Mouse (Mus musculus): Measurements from ENCODE around the gene Ncstn. TPM values are rescaled to one million over a fixed set of nuclear protein-coding genes. Genes with fewer than 3 reads are reported as not detected.

The Ncstn gene
- polyA plus RNA-seq, 1 experiment from 2014 or later: 85.6 TPM

- Histone ChIP-seq H3K4me3 (ENCODE audit: low read depth, low read length) (peak overlapping the region; percentile 90; the same call in 1 of the 2 replicates), H3K27ac (replicated peaks; ENCODE audit: low read depth, low read length) (no peak overlapping the region), H3K36me3 (replicated peaks; ENCODE audit: control insufficient read depth, insufficient read depth, low read depth, low read length) (no peaks in the 10 kb centered on the region; the same call in 1 of the 2 replicates), H3K27me3 (ENCODE audit: control insufficient read depth, insufficient read depth, low read length) (no peaks in the 10 kb centered on the region), H3K4me1 (ENCODE audit: control insufficient read depth, insufficient read depth, low read length) (peaks cover 9% of the 10 kb centered on the region), H3K9ac (replicated peaks; ENCODE audit: low read length) (peak overlapping the region; percentile 25; the same call in 1 of the 2 replicates), H3K9me3 (replicated peaks; ENCODE audit: control insufficient read depth, low read length) (no peaks in the 10 kb centered on the region), H3K4me2 (ENCODE audit: low read depth, low read length) (peak overlapping the region; percentile 61)
- WGBS: 39% methylated on average over 9 of the region's 9 CpGs
- ATAC-seq (replicated peaks; ENCODE audit: insufficient number of reproducible peaks, low FRiP score, low TSS enrichment, low read depth) (no peak), DNase-seq (ENCODE audit: low spot score) (no peak)
These were observed 58.3 kb downstream of the Ncstn start for GRCm38 (mm10) chr1:172024140-172024895.

- H3K27ac ChIP-seq (replicated peaks; ENCODE audit: low read depth, low read length): no peak overlapping the region
- no peak overlapping the region for H3K4me3 ChIP-seq (ENCODE audit: low read depth, low read length)
- H3K9me3 ChIP-seq (replicated peaks; ENCODE audit: control insufficient read depth, low read length): no peaks in the 10 kb centered on the region
- no peaks in the 10 kb centered on the region for H3K27me3 ChIP-seq (ENCODE audit: control insufficient read depth, insufficient read depth, low read length)
- H3K9ac ChIP-seq (replicated peaks; ENCODE audit: low read length): no peak overlapping the region
- ATAC-seq (replicated peaks; ENCODE audit: insufficient number of reproducible peaks, low FRiP score, low TSS enrichment, low read depth) (no peak), DNase-seq (ENCODE audit: low spot score) (no peak)
- peaks cover 24% of the 10 kb centered on the region for H3K4me1 ChIP-seq (ENCODE audit: control insufficient read depth, insufficient read depth, low read length)
- H3K4me2 ChIP-seq (ENCODE audit: low read depth, low read length): no peak overlapping the region
- no peaks in the 10 kb centered on the region; the same call in 1 of the 2 replicates for H3K36me3 ChIP-seq (replicated peaks; ENCODE audit: control insufficient read depth, insufficient read depth, low read depth, low read length)
- 79% methylated on average over 10 of the region's 10 CpGs for WGBS
These were observed 62.6 kb downstream of the Ncstn start for GRCm38 (mm10) chr1:172019863-172020521.

GRCm38 (mm10) chr1:172019339-172019738 is 63.3 kb downstream of the Ncstn start:
- 81% methylated on average over 4 of the region's 4 CpGs for WGBS
- Histone ChIP-seq H3K9ac (replicated peaks; ENCODE audit: low read length) (no peak overlapping the region), H3K4me1 (ENCODE audit: control insufficient read depth, insufficient read depth, low read length) (peaks cover 22% of the 10 kb centered on the region), H3K27me3 (ENCODE audit: control insufficient read depth, insufficient read depth, low read length) (no peaks in the 10 kb centered on the region), H3K36me3 (replicated peaks; ENCODE audit: control insufficient read depth, insufficient read depth, low read depth, low read length) (no peaks in the 10 kb centered on the region; the same call in 1 of the 2 replicates), H3K4me3 (ENCODE audit: low read depth, low read length) (no peak overlapping the region), H3K4me2 (ENCODE audit: low read depth, low read length) (no peak overlapping the region), H3K27ac (replicated peaks; ENCODE audit: low read depth, low read length) (no peak overlapping the region), H3K9me3 (replicated peaks; ENCODE audit: control insufficient read depth, low read length) (no peaks in the 10 kb centered on the region)
- no peak for ATAC-seq (replicated peaks; ENCODE audit: insufficient number of reproducible peaks, low FRiP score, low TSS enrichment, low read depth)
- DNase-seq (ENCODE audit: low spot score): no peak

- Histone ChIP-seq H3K27me3 (ENCODE audit: control insufficient read depth, insufficient read depth, low read length) (no peaks in the 10 kb centered on the region), H3K9ac (replicated peaks; ENCODE audit: low read length) (no peak overlapping the region), H3K4me1 (ENCODE audit: control insufficient read depth, insufficient read depth, low read length) (peaks cover 17% of the 10 kb centered on the region; the same call in 1 of the 2 replicates), H3K36me3 (replicated peaks; ENCODE audit: control insufficient read depth, insufficient read depth, low read depth, low read length) (no peaks in the 10 kb centered on the region), H3K4me2 (ENCODE audit: low read depth, low read length) (no peak overlapping the region), H3K9me3 (replicated peaks; ENCODE audit: control insufficient read depth, low read length) (no peaks in the 10 kb centered on the region), H3K4me3 (ENCODE audit: low read depth, low read length) (no peak overlapping the region), H3K27ac (replicated peaks; ENCODE audit: low read depth, low read length) (no peak overlapping the region)
- 76% methylated on average over 9 of the region's 9 CpGs for WGBS
- DNase-seq (ENCODE audit: low spot score): no peak
- ATAC-seq (replicated peaks; ENCODE audit: insufficient number of reproducible peaks, low FRiP score, low TSS enrichment, low read depth): no peak
These were observed 64.0 kb downstream of the Ncstn start for GRCm38 (mm10) chr1:172018336-172019311.

GRCm38 (mm10) chr1:172017517-172018070 is 65.0 kb downstream of the Ncstn start:
- peak overlapping the region; percentile 71 for H3K27ac ChIP-seq (replicated peaks; ENCODE audit: low read depth, low read length)
- H3K36me3 ChIP-seq (replicated peaks; ENCODE audit: control insufficient read depth, insufficient read depth, low read depth, low read length): peaks cover 2% of the 10 kb centered on the region; the same call in 1 of the 2 replicates
- H3K4me3 ChIP-seq (ENCODE audit: low read depth, low read length): no peak overlapping the region
- ATAC-seq (replicated peaks; ENCODE audit: insufficient number of reproducible peaks, low FRiP score, low TSS enrichment, low read depth): 0 out of 2 replicates have a peak, but pooled peaks have one; percentile 2
- no peaks in the 10 kb centered on the region for H3K27me3 ChIP-seq (ENCODE audit: control insufficient read depth, insufficient read depth, low read length)
- no peak overlapping the region for H3K4me2 ChIP-seq (ENCODE audit: low read depth, low read length)
- no peak for DNase-seq (ENCODE audit: low spot score)
- peak overlapping the region; percentile 2; the same call in 1 of the 2 replicates for H3K9ac ChIP-seq (replicated peaks; ENCODE audit: low read length)
- no peaks in the 10 kb centered on the region for H3K9me3 ChIP-seq (replicated peaks; ENCODE audit: control insufficient read depth, low read length)
- WGBS: 73% methylated on average over 6 of the region's 6 CpGs
- peaks cover 17% of the 10 kb centered on the region; the same call in 1 of the 2 replicates for H3K4me1 ChIP-seq (ENCODE audit: control insufficient read depth, insufficient read depth, low read length)

- Histone ChIP-seq H3K27me3 (ENCODE audit: control insufficient read depth, insufficient read depth, low read length) (no peaks in the 10 kb centered on the region), H3K4me2 (ENCODE audit: low read depth, low read length) (no peak overlapping the region), H3K4me3 (ENCODE audit: low read depth, low read length) (no peak overlapping the region), H3K36me3 (replicated peaks; ENCODE audit: control insufficient read depth, insufficient read depth, low read depth, low read length) (peaks cover 4% of the 10 kb centered on the region), H3K4me1 (ENCODE audit: control insufficient read depth, insufficient read depth, low read length) (peaks cover 17% of the 10 kb centered on the region; the same call in 1 of the 2 replicates), H3K9ac (replicated peaks; ENCODE audit: low read length) (peak overlapping the region; percentile 25), H3K27ac (replicated peaks; ENCODE audit: low read depth, low read length) (peak overlapping the region; percentile 80), H3K9me3 (replicated peaks; ENCODE audit: control insufficient read depth, low read length) (no peaks in the 10 kb centered on the region)
- ATAC-seq (replicated peaks; ENCODE audit: insufficient number of reproducible peaks, low FRiP score, low TSS enrichment, low read depth) (peak; percentile 71), DNase-seq (ENCODE audit: low spot score) (peak; percentile 88)
- WGBS: 26% methylated on average over 6 of the region's 6 CpGs
These were observed 65.7 kb downstream of the Ncstn start for GRCm38 (mm10) chr1:172016660-172017516.

GRCm38 (mm10) chr1:172016031-172016430 is 66.6 kb downstream of the Ncstn start:
- Histone ChIP-seq H3K27ac (replicated peaks; ENCODE audit: low read depth, low read length) (peak overlapping the region; percentile 80), H3K4me2 (ENCODE audit: low read depth, low read length) (peak overlapping the region; percentile 19), H3K36me3 (replicated peaks; ENCODE audit: control insufficient read depth, insufficient read depth, low read depth, low read length) (peaks cover 9% of the 10 kb centered on the region), H3K4me3 (ENCODE audit: low read depth, low read length) (no peak overlapping the region), H3K27me3 (ENCODE audit: control insufficient read depth, insufficient read depth, low read length) (no peaks in the 10 kb centered on the region), H3K9me3 (replicated peaks; ENCODE audit: control insufficient read depth, low read length) (no peaks in the 10 kb centered on the region), H3K9ac (replicated peaks; ENCODE audit: low read length) (no peak overlapping the region; the same call in none of the 2 replicates), H3K4me1 (ENCODE audit: control insufficient read depth, insufficient read depth, low read length) (peaks cover 17% of the 10 kb centered on the region; the same call in 1 of the 2 replicates)
- WGBS: 78% methylated on average over 8 of the region's 8 CpGs
- ATAC-seq (replicated peaks; ENCODE audit: insufficient number of reproducible peaks, low FRiP score, low TSS enrichment, low read depth) (no peak), DNase-seq (ENCODE audit: low spot score) (no peak)
